Mouse (Mus musculus): ENCODE results near the gene Rasal2. TPM values are rescaled to one million over a fixed set of nuclear protein-coding genes. Genes with fewer than 3 reads are reported as not detected.

The Rasal2 gene
- total and polyA plus RNA-seq, 3 experiments: 1.5 to 2.6 (median 1.7) TPM

DNA sequence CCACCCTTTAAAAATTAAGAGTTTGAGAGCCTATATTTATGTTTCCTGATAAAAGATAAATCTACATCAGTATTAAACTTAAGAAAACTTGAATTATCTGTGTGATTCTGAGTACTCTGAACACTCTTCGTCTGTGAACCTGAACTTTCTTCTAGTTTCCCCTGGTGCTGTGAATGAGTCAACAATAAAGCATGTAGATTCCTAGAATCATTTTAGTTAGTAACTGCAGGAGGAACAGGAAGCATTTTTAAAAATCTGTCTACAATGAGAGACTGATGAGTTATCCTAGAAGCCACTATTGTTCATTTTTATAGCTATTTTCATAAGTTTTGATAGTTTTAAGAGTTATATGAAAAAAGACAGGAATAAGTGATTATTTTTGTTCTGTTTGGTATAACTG, 111.1 kb downstream of the Rasal2 start:
- Histone ChIP-seq H3K4me1 (ENCODE audit: control insufficient read depth in 1 of 2, insufficient read depth in 2 of 2) (peaks cover 0 to 5% of the 10 kb centered on the region in 2 experiments; a peak in 1 of 4 replicates), H3K9me3 (replicated peaks; ENCODE audit: low read length) (no peaks in the 10 kb centered on the region), H3K4me2 (ENCODE audit: insufficient read depth, low read depth, poor library complexity, severe bottlenecking) (no peak overlapping the region), H3K27me3 (replicated peaks) (no peaks in the 10 kb centered on the region), H3K4me3 (replicated peaks in 1 of 3; ENCODE audit: low read depth in 2 of 3, low read length in 2 of 3, poor library complexity in 1 of 3) (no peak overlapping the region), H3K36me3 (replicated peaks in 1 of 2; ENCODE audit: control insufficient read depth in 1 of 2, insufficient read depth in 1 of 2, low read length in 1 of 2) (no peaks in the 10 kb centered on the region), H3K9ac (ENCODE audit: insufficient read depth, low read depth) (no peak overlapping the region), H3K27ac (ENCODE audit: insufficient read depth, low read depth) (no peak overlapping the region), H3K79me2 (replicated peaks; ENCODE audit: control insufficient read depth, extremely low read depth, insufficient read depth, poor library complexity, severe bottlenecking) (no peaks in the 10 kb centered on the region)
- dilution Hi-C loops (cut with MboI; ENCODE audit: extremely low pct_ligation_motif_present, extremely low pct_unique_long_range_greater_than_20kb, low sequenced_read_pairs) (no loop called here), in situ Hi-C loops (cut with MboI; ENCODE audit: low pct_ligation_motif_present, low pct_unique_long_range_greater_than_20kb, low sequenced_read_pairs) (no loop called here)
- DNase-seq (ENCODE audit: extremely low read depth): no peak
- TF ChIP-seq ETS1 (conservative IDR thresholded peaks at IDR 0.05; ENCODE audit: low read depth, low read length) (no peak), CHD1 (IDR thresholded peaks at IDR 0.05; ENCODE audit: low read depth, low read length) (no peak), ZMIZ1 (IDR thresholded peaks at IDR 0.05; ENCODE audit: low read depth, low read length) (no peak), ELF1 (IDR thresholded peaks at IDR 0.05; ENCODE audit: low read depth, low read length) (no peak), SIN3A (IDR thresholded peaks at IDR 0.05; ENCODE audit: low read length) (no peak), NRF1 (IDR thresholded peaks at IDR 0.05; ENCODE audit: low read depth, low read length) (no peak), GABPA (IDR thresholded peaks at IDR 0.05; ENCODE audit: insufficient replicate concordance, low read depth, low read length) (no peak), TBP (conservative IDR thresholded peaks at IDR 0.05; ENCODE audit: low read depth, low read length) (no peak), BHLHE40 (IDR thresholded peaks at IDR 0.05; ENCODE audit: low read depth, low read length) (no peak), E2F4 (IDR thresholded peaks at IDR 0.05; ENCODE audit: insufficient replicate concordance, low read depth, low read length) (no peak), MAX (IDR thresholded peaks at IDR 0.05; ENCODE audit: low read length) (no peak), SMC3 (IDR thresholded peaks at IDR 0.05; ENCODE audit: low read depth, low read length) (no peak)

- peaks cover 0 to 5% of the 10 kb centered on the region in 2 experiments; a peak in 1 of 4 replicates for H3K4me1 ChIP-seq (ENCODE audit: control insufficient read depth in 1 of 2, insufficient read depth in 2 of 2)
- H3K9me3 ChIP-seq (replicated peaks; ENCODE audit: low read length): no peaks in the 10 kb centered on the region
- no peak for TF ChIP-seq TBP (conservative IDR thresholded peaks at IDR 0.05; ENCODE audit: low read depth, low read length)
- peak in 1 of 2 experiments; percentile 42; a peak in 2 of 4 replicates for TF ChIP-seq CTCF (conservative IDR thresholded peaks at IDR 0.05 in 1 of 2, IDR thresholded peaks at IDR 0.05 in 1 of 2; ENCODE audit: low read depth in 2 of 2, low read length in 2 of 2)
- peak; percentile 33 for TF ChIP-seq RAD21 (IDR thresholded peaks at IDR 0.05; ENCODE audit: low read depth, low read length)
- TF ChIP-seq SMC3 (IDR thresholded peaks at IDR 0.05; ENCODE audit: low read depth, low read length): peak; percentile 24; the same call in 1 of the 2 replicates
- no peaks in the 10 kb centered on the region for H3K36me3 ChIP-seq (replicated peaks in 1 of 2; ENCODE audit: control insufficient read depth in 1 of 2, insufficient read depth in 1 of 2, low read length in 1 of 2)
- H3K79me2 ChIP-seq (replicated peaks; ENCODE audit: control insufficient read depth, extremely low read depth, insufficient read depth, poor library complexity, severe bottlenecking): no peaks in the 10 kb centered on the region
- DNase-seq (ENCODE audit: extremely low read depth): no peak
- no peak overlapping the region for H3K4me3 ChIP-seq (replicated peaks in 1 of 3; ENCODE audit: low read depth in 2 of 3, low read length in 2 of 3, poor library complexity in 1 of 3)
- dilution Hi-C loops (cut with MboI; ENCODE audit: extremely low pct_ligation_motif_present, extremely low pct_unique_long_range_greater_than_20kb, low sequenced_read_pairs): no loop called here
- in situ Hi-C loops (cut with MboI; ENCODE audit: low pct_ligation_motif_present, low pct_unique_long_range_greater_than_20kb, low sequenced_read_pairs): loop anchor here (25.0 kb wide), 1 partner anchor 562 kb away; no protein-coding TSS in a partner anchor
- no peak overlapping the region for H3K27ac ChIP-seq (ENCODE audit: insufficient read depth, low read depth)
- H3K4me2 ChIP-seq (ENCODE audit: insufficient read depth, low read depth, poor library complexity, severe bottlenecking): no peak overlapping the region
- H3K27me3 ChIP-seq (replicated peaks): no peaks in the 10 kb centered on the region
- no peak overlapping the region for H3K9ac ChIP-seq (ENCODE audit: insufficient read depth, low read depth)
Measured at GRCm38 (mm10) chr1:157299559-157299958, 112.8 kb downstream of the Rasal2 start.

All from CH12.LX (cell line).